Mouse (Mus musculus) cerebellum, adult 18-20 months (tissue): Measurements from ENCODE around the gene 2010111I01Rik.
A peak's percentile ranks its signal among the peaks of the same experiment; 100 is the strongest.

Experiments used
- DNase-seq, 2 experiments: peaks; one replicate each; pipeline ENCODE4 v3.0.0; 2021

The 2010111I01Rik gene

GRCm38 (mm10) chr13:63032304-63032830 is 67.7 kb downstream of the 2010111I01Rik start:
- DNase-seq: no peak

- no peak for DNase-seq
Observed at GRCm38 (mm10) chr13:63032958-63033357, 68.3 kb downstream of the 2010111I01Rik start.

GRCm38 (mm10) chr13:63033364-63033763 is 68.7 kb downstream of the 2010111I01Rik start:
- DNase-seq: no peak

GRCm38 (mm10) chr13:63034666-63035065 is 70.0 kb downstream of the 2010111I01Rik start:
- no peak for DNase-seq

GRCm38 (mm10) chr13:63037906-63038305 is 73.2 kb downstream of the 2010111I01Rik start:
- no peak for DNase-seq

GRCm38 (mm10) chr13:63038415-63038814 is 73.7 kb downstream of the 2010111I01Rik start:
- no peak for DNase-seq

- DNase-seq: no peak
Observed at GRCm38 (mm10) chr13:63038871-63039270, 74.2 kb downstream of the 2010111I01Rik start.

- no peak for DNase-seq
Observed at GRCm38 (mm10) chr13:63039326-63039725, 74.6 kb downstream of the 2010111I01Rik start.

- no peak for DNase-seq
Observed at GRCm38 (mm10) chr13:63039848-63040247, 75.2 kb downstream of the 2010111I01Rik start.

- no peak for DNase-seq
Observed at GRCm38 (mm10) chr13:63045504-63046205, 81.0 kb downstream of the 2010111I01Rik start.

- DNase-seq: peak; percentile 74 to 80
Observed at GRCm38 (mm10) chr13:63046206-63047020, 81.7 kb downstream of the 2010111I01Rik start.

GRCm38 (mm10) chr13:63063706-63064105 is 99.0 kb downstream of the 2010111I01Rik start:
- DNase-seq: no peak

- no peak for DNase-seq
Observed at GRCm38 (mm10) chr13:63066607-63067006, 101.9 kb downstream of the 2010111I01Rik start.

GRCm38 (mm10) chr13:63068371-63069136 is 103.9 kb downstream of the 2010111I01Rik start:
- DNase-seq: no peak

- DNase-seq: no peak
Observed at GRCm38 (mm10) chr13:63071874-63072273, 107.2 kb downstream of the 2010111I01Rik start.

- DNase-seq: no peak
Observed at GRCm38 (mm10) chr13:63072376-63072775, 107.7 kb downstream of the 2010111I01Rik start.

- DNase-seq: no peak
Observed at GRCm38 (mm10) chr13:63073911-63074675, 109.4 kb downstream of the 2010111I01Rik start.

- DNase-seq: no peak
Observed at GRCm38 (mm10) chr13:63074676-63074991, 109.9 kb downstream of the 2010111I01Rik start.

GRCm38 (mm10) chr13:63075331-63075855 is 110.7 kb downstream of the 2010111I01Rik start:
- DNase-seq: no peak

- DNase-seq: no peak
Observed at GRCm38 (mm10) chr13:63080191-63080590, 115.5 kb downstream of the 2010111I01Rik start.

- DNase-seq: no peak
Observed at GRCm38 (mm10) chr13:63080823-63081222, 116.1 kb downstream of the 2010111I01Rik start.

- DNase-seq: no peak
Observed at GRCm38 (mm10) chr13:63082555-63083136, 118.0 kb downstream of the 2010111I01Rik start.
